Mouse (Mus musculus) monocyte, adult 2 months (primary cell): Measurements from ENCODE around the gene Hpcal1.
A peak's percentile ranks its signal among the peaks of the same experiment; 100 is the strongest.

Source experiments
- DNase-seq, 2 experiments: peaks; one replicate each; pipeline ENCODE4 v3.0.0; 2022; ENCODE audit warnings: low spot score in 2 of 2, low read depth in 1 of 2

Gene Hpcal1

GRCm38 (mm10) chr12:17690564-17691281, at the start of gene Hpcal1:
Gene Hpcal1, plus strand, starts transcription at chr12:17690856.
- DNase-seq: peak; percentile 83 to 92

DNA sequence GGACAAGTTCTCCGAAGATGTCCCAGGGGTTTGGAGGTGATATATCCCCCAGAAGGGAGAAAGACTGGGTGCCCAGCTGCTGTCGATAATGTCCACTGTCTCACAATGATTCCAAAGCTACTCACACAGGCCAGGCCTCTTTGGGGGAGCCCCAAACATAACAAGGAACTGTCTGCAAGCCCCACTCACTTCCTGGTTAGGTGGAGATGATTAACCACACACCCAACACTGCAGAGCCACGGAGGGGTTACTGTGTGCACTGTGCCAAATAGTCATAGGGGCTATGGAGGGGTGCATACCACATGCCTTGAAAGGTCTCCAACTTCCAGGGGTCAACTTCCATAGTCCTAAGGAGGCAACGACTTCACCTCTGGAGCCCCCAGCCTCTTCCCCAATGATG, 49.4 kb upstream of the Hpcal1 start:
- DNase-seq: no peak

GRCm38 (mm10) chr12:17644385-17645222, 46.1 kb upstream of the Hpcal1 start:
- DNase-seq: no peak

DNA sequence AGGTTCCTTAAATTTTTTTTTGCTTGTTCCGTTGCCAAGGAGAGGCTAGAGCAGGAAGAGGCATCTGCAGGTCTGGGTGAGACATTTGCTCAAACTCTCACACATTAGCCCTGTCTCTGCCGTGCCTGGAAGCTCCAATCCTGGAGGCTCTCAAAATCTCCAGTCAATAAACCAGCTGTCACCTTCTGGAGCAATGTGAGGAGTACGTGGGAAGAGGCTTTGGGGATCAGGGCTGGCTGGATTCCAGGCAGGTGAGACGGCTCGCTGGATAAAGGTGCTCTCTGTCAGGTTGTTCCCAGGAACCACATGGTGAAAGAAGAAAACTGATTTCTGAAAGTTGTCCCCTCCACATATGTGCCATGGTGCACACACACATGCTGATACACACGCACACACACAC, 44.2 kb upstream of the Hpcal1 start:
- DNase-seq: no peak

- DNase-seq: no peak
These were observed 39.2 kb upstream of the Hpcal1 start for GRCm38 (mm10) chr12:17651223-17652095.

GRCm38 (mm10) chr12:17652216-17653050, 38.2 kb upstream of the Hpcal1 start:
- DNase-seq: no peak

DNA sequence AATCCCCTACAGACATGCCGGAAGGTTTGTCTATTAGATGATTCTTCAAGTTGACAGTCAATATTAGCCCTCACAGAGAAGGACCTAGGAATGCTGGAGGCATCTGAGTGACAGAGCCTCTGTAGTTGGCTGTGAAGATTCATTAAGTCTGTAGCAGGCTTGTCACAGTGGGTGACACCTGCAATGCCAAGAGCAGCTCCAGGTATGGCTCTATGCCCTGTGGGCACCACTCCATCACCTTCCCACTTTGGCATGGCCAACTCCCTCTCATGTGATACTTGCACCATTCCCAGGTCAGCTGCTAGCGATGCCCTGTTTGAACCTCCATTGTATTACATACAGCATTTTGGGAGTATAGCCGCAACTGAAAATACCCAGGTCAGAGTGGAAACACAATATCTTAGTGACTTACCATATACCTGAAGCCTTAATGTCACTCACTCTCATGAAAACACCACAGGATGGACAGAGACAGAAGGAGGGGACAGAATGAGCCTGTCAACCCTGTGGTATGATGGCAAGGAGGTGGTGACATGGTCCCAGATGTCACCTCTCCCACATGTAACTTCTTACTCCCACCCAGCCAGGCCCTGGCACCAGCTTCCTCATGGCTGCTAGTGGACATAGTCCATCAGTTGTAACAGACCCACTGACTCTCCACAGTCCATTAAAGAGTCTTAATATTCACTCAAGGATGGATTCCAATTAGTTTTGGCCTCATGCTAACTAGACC, 37.4 kb upstream of the Hpcal1 start:
- no peak for DNase-seq

- DNase-seq: peak; percentile 67 to 68
These were observed 33.0 kb upstream of the Hpcal1 start for GRCm38 (mm10) chr12:17657561-17658195.

DNA sequence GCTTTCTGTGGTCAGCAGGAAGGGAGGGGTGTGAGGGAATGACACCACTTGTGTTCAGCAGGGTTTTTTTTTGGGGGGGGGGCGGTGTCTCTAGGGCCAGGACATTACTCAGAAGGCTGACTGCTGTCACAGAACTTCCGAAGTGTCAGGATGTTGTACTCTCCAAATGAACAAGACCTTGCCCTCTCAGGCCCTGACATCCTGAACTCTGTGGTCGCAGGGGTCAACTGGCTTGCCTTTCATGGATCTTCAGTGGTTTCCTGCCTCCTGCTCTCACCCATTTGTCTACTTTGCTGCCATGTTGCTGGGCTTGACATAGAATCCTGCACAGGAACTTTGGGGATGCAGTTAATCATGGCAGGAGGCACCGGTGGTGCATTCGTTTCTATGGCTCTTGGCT, 32.1 kb upstream of the Hpcal1 start:
- DNase-seq: no peak

GRCm38 (mm10) chr12:17661483-17661920, 29.2 kb upstream of the Hpcal1 start:
- DNase-seq: no peak

DNA sequence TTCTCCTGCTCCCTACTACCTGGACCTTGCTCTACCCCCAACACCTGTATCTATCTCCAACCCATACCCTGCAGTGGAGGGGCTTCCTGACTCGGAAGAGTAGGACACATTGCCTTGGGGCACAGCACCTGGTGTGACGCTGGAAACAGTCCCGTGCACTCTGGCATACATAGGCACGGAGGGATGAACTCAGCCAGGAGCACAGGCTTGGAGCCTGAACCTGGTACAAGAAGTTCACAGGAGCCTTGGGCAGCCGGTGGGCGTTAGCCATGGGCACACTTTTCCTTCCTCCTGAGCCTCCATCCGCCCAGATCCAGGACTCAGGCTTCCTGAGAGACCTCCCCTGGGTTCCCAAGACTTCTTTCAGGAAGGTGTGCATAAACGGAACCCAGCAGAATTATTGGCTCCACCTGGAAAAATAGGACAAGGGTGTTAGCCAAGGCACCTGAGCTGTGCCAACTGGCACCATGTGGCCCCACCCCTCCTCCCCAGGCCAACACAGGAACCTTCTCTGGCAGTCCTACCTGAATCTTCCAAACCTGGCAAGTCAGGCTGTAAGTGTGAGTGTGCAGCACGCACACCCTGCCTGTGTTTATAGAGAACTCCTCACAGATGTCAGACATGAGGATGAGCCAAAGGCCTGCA, 26.5 kb upstream of the Hpcal1 start:
- no peak for DNase-seq

GRCm38 (mm10) chr12:17665906-17666326, 24.7 kb upstream of the Hpcal1 start:
- DNase-seq: no peak

GRCm38 (mm10) chr12:17666616-17667015, 24.0 kb upstream of the Hpcal1 start:
- peak in 1 of 2 experiments; percentile 25 for DNase-seq

GRCm38 (mm10) chr12:17673729-17674128, 16.9 kb upstream of the Hpcal1 start:
- no peak for DNase-seq

DNA sequence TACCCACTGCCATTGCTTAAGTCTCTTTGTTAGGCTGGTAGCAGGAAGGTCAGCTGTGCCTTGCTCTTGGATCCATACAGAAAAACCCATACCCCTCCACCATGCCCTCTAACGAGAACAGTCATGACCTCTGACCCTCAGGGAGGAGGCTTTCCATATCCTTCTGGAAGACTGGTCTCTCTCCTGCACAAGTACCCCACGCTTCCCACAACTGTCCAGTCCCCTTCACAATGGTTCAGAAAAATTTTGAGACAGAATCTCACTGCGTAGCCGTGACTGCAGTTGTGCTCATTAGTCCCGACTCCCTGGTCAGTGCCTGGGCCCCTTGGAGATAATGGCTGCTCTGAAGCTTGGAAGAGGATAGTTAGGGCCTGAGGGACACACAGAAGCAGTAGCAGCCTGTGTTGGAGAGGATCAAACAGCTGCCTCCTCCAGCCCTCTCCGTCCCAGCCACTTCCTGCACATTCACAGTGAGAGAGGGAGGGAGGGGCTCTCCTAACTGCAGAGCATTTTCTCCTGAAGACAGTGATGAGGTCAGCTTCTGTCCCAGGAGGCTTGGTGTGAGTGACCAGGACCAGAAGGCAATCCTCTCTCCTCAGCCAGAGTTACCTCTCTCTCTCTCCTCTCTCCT, 16.4 kb upstream of the Hpcal1 start:
- no peak for DNase-seq

GRCm38 (mm10) chr12:17677743-17678142, 12.9 kb upstream of the Hpcal1 start:
- no peak for DNase-seq

- DNase-seq: peak; percentile 40 to 61
These were observed 11.1 kb upstream of the Hpcal1 start for GRCm38 (mm10) chr12:17679571-17679970.

- peak; percentile 60 to 75 for DNase-seq
These were observed 8.5 kb upstream of the Hpcal1 start for GRCm38 (mm10) chr12:17682161-17682560.
